ENCODE assay signal across 24 mouse cellular contexts in genomic region chr1:55725428-55725827, GRCm38 (mm10).
DNase-seq lines count a peak whose midpoint lies in the region; ATAC-seq and TF ChIP-seq lines count a peak whose summit lies in the region.
"Had no signal": no experiment of that assay in that cellular context is flagged by ENCODE, and none has a peak within 500 bp of the region (broad histone marks: within the 10 kb centered on the region; RNA-seq: fewer than 3 reads in every experiment).

No protein-coding gene starts in this region.

- H3K4me1 ChIP-seq in embryonic facial prominence, embryonic 14.5 days (ENCODE audit: control insufficient read depth, insufficient read depth, low read length): no peaks in the 10 kb centered on the region
- no peaks in the 10 kb centered on the region for H3K4me1 ChIP-seq in embryonic facial prominence, embryonic 10.5 days
- no peaks in the 10 kb centered on the region for H3K4me1 ChIP-seq in hindbrain, postnatal 0 days (ENCODE audit: insufficient read depth, low read length)
- no peaks in the 10 kb centered on the region for H3K4me1 ChIP-seq in hindbrain, embryonic 16.5 days (ENCODE audit: control insufficient read depth, insufficient read depth, low read depth, low read length)
- no peaks in the 10 kb centered on the region for H3K4me1 ChIP-seq in midbrain, embryonic 14.5 days (ENCODE audit: control insufficient read depth, insufficient read depth, low read length)
- H3K4me1 ChIP-seq in midbrain, embryonic 13.5 days (replicated peaks): no peaks in the 10 kb centered on the region
- H3K4me1 ChIP-seq: embryonic facial prominence, embryonic 13.5 days; forebrain, embryonic 10.5 days; forebrain, embryonic 15.5 days; hindbrain, embryonic 12.5 days; hindbrain, embryonic 15.5 days had no signal

- no peak overlapping the region for H3K4me2 ChIP-seq in embryonic facial prominence, embryonic 14.5 days (ENCODE audit: low read depth, low read length)
- H3K4me2 ChIP-seq in hindbrain, postnatal 0 days (ENCODE audit: low read depth, low read length): no peak overlapping the region
- H3K4me2 ChIP-seq in hindbrain, embryonic 16.5 days (ENCODE audit: low read length): no peak overlapping the region
- no peak overlapping the region for H3K4me2 ChIP-seq in midbrain, embryonic 14.5 days (ENCODE audit: low read length)
- H3K4me2 ChIP-seq in midbrain, embryonic 13.5 days (replicated peaks): no peak overlapping the region
- H3K4me2 ChIP-seq: embryonic facial prominence, embryonic 13.5 days; forebrain, embryonic 15.5 days; heart, embryonic 11.5 days; hindbrain, embryonic 12.5 days; hindbrain, embryonic 15.5 days had no signal

- WGBS in embryonic facial prominence, embryonic 14.5 days: 44% methylated on average over 3 of the region's 3 CpGs
- 95% methylated on average over 3 of the region's 3 CpGs for WGBS in embryonic facial prominence, embryonic 10.5 days
- WGBS in hindbrain, postnatal 0 days: 35% methylated on average over 3 of the region's 3 CpGs
- 44% methylated on average over 3 of the region's 3 CpGs for WGBS in hindbrain, embryonic 16.5 days
- WGBS in midbrain, embryonic 14.5 days: 83% methylated on average over 3 of the region's 3 CpGs
- 80% methylated on average over 3 of the region's 3 CpGs for WGBS in midbrain, embryonic 13.5 days

- 0 out of 2 replicates have a peak, but pooled peaks cover 2% of the 10 kb centered on the region for H3K9me3 ChIP-seq in embryonic facial prominence, embryonic 14.5 days (ENCODE audit: control insufficient read depth, low read length)
- no peaks in the 10 kb centered on the region for H3K9me3 ChIP-seq in embryonic facial prominence, embryonic 10.5 days
- 0 out of 2 replicates have a peak, but pooled peaks cover 3% of the 10 kb centered on the region for H3K9me3 ChIP-seq in hindbrain, postnatal 0 days (ENCODE audit: low read length)
- H3K9me3 ChIP-seq in hindbrain, embryonic 16.5 days (ENCODE audit: control insufficient read depth, low read length): no peaks in the 10 kb centered on the region
- H3K9me3 ChIP-seq in midbrain, embryonic 14.5 days (ENCODE audit: control insufficient read depth, low read length): no peaks in the 10 kb centered on the region
- no peaks in the 10 kb centered on the region for H3K9me3 ChIP-seq in midbrain, embryonic 13.5 days
- H3K9me3 ChIP-seq: embryonic facial prominence, embryonic 13.5 days; forebrain, embryonic 10.5 days; forebrain, embryonic 15.5 days; hindbrain, embryonic 12.5 days; hindbrain, embryonic 15.5 days had no signal

- DNase-seq in embryonic facial prominence, embryonic 14.5 days (ENCODE audit: low spot score): peak; percentile 39
- DNase-seq in embryonic facial prominence, embryonic 10.5 days (ENCODE audit: low spot score): no peak
- DNase-seq in hindbrain, postnatal 0 days (ENCODE audit: low spot score): peak; percentile 65
- DNase-seq in midbrain, embryonic 14.5 days: peak; percentile 28
- no peak for DNase-seq in ovary, postnatal 36 days (ENCODE audit: low spot score)
- DNase-seq: adrenal gland, adult 2 months; adrenal gland, postnatal 14 days; cerebellum, adult 18-20 months; cerebellum, postnatal 25 days; gastrocnemius, adult 2 months; gastrocnemius, postnatal 14 days; heart, adult 11 months; kidney, adult 18-20 months had no signal

- H3K36me3 ChIP-seq in embryonic facial prominence, embryonic 14.5 days (ENCODE audit: control insufficient read depth, insufficient read depth, low read length): no peaks in the 10 kb centered on the region
- H3K36me3 ChIP-seq in embryonic facial prominence, embryonic 10.5 days (replicated peaks): no peaks in the 10 kb centered on the region
- no peaks in the 10 kb centered on the region for H3K36me3 ChIP-seq in hindbrain, postnatal 0 days (ENCODE audit: insufficient read depth, low read length)
- H3K36me3 ChIP-seq in hindbrain, embryonic 16.5 days (ENCODE audit: control insufficient read depth, insufficient read depth, low read length): no peaks in the 10 kb centered on the region
- H3K36me3 ChIP-seq in midbrain, embryonic 14.5 days (ENCODE audit: control insufficient read depth, insufficient read depth, low read length): no peaks in the 10 kb centered on the region
- H3K36me3 ChIP-seq in midbrain, embryonic 13.5 days: 0 out of 2 replicates have a peak, but pooled peaks cover 4% of the 10 kb centered on the region
- H3K36me3 ChIP-seq: embryonic facial prominence, embryonic 13.5 days; forebrain, embryonic 10.5 days; forebrain, embryonic 15.5 days; hindbrain, embryonic 12.5 days; hindbrain, embryonic 15.5 days had no signal

- no peak overlapping the region for H3K27ac ChIP-seq in embryonic facial prominence, embryonic 14.5 days (replicated peaks; ENCODE audit: low read depth, low read length)
- no peak overlapping the region for H3K27ac ChIP-seq in embryonic facial prominence, embryonic 10.5 days (replicated peaks)
- H3K27ac ChIP-seq in hindbrain, postnatal 0 days: no peak overlapping the region
- H3K27ac ChIP-seq in hindbrain, embryonic 16.5 days (ENCODE audit: low read depth, low read length): no peak overlapping the region
- no peak overlapping the region for H3K27ac ChIP-seq in midbrain, embryonic 14.5 days (replicated peaks; ENCODE audit: low read depth, low read length)
- H3K27ac ChIP-seq in midbrain, embryonic 13.5 days: no peak overlapping the region
- H3K27ac ChIP-seq: embryonic facial prominence, embryonic 13.5 days; forebrain, embryonic 10.5 days; forebrain, embryonic 15.5 days; gastrocnemius, adult 2 months; hindbrain, embryonic 12.5 days; hindbrain, embryonic 15.5 days had no signal

- H3K9ac ChIP-seq in embryonic facial prominence, embryonic 14.5 days (ENCODE audit: low read depth, low read length): no peak overlapping the region
- H3K9ac ChIP-seq in hindbrain, postnatal 0 days (replicated peaks; ENCODE audit: low read length): no peak overlapping the region
- H3K9ac ChIP-seq in hindbrain, embryonic 16.5 days (ENCODE audit: low read depth, low read length): no peak overlapping the region
- no peak overlapping the region for H3K9ac ChIP-seq in midbrain, embryonic 14.5 days (replicated peaks; ENCODE audit: low read length)
- no peak overlapping the region for H3K9ac ChIP-seq in midbrain, embryonic 13.5 days (replicated peaks)
- H3K9ac ChIP-seq: embryonic facial prominence, embryonic 13.5 days; forebrain, embryonic 15.5 days; hindbrain, embryonic 12.5 days; hindbrain, embryonic 15.5 days had no signal

- H3K4me3 ChIP-seq in embryonic facial prominence, embryonic 14.5 days (ENCODE audit: low read depth, low read length): no peak overlapping the region
- no peak overlapping the region for H3K4me3 ChIP-seq in embryonic facial prominence, embryonic 10.5 days
- H3K4me3 ChIP-seq in hindbrain, postnatal 0 days (ENCODE audit: low read length): no peak overlapping the region
- H3K4me3 ChIP-seq in hindbrain, embryonic 16.5 days (ENCODE audit: low read length): no peak overlapping the region
- H3K4me3 ChIP-seq in midbrain, embryonic 14.5 days (replicated peaks; ENCODE audit: low read depth, low read length): no peak overlapping the region
- H3K4me3 ChIP-seq in midbrain, embryonic 13.5 days (replicated peaks): no peak overlapping the region
- H3K4me3 ChIP-seq: embryonic facial prominence, embryonic 13.5 days; forebrain, embryonic 10.5 days; forebrain, embryonic 15.5 days; gastrocnemius, adult 2 months; hindbrain, embryonic 12.5 days; hindbrain, embryonic 15.5 days had no signal

- no peak for ATAC-seq in embryonic facial prominence, embryonic 14.5 days (ENCODE audit: low read depth)
- ATAC-seq in hindbrain, postnatal 0 days: no peak
- ATAC-seq in hindbrain, embryonic 16.5 days: no peak; the same call in 1 of the 2 replicates
- ATAC-seq in midbrain, embryonic 14.5 days (ENCODE audit: low FRiP score, low TSS enrichment): no peak
- ATAC-seq in midbrain, embryonic 13.5 days: no peak
- ATAC-seq: CD4-positive, CD25-positive, alpha-beta regulatory T cell, adult 4 months; forebrain, embryonic 15.5 days; inflammation-experienced regulatory T-cells, adult 6 months; intestine, embryonic 16.5 days had no signal

- TF ChIP-seq CTCF in hindbrain, postnatal 0 days (IDR thresholded peaks at IDR 0.05; ENCODE audit: low read depth): no peak

- no peaks in the 10 kb centered on the region for H3K27me3 ChIP-seq in embryonic facial prominence, embryonic 14.5 days (replicated peaks; ENCODE audit: control insufficient read depth, insufficient read depth, low read length)
- no peaks in the 10 kb centered on the region for H3K27me3 ChIP-seq in embryonic facial prominence, embryonic 10.5 days (replicated peaks; ENCODE audit: low read depth, poor library complexity, severe bottlenecking)
- H3K27me3 ChIP-seq in hindbrain, postnatal 0 days (ENCODE audit: insufficient read depth, low read length): no peaks in the 10 kb centered on the region
- no peaks in the 10 kb centered on the region for H3K27me3 ChIP-seq in hindbrain, embryonic 16.5 days (replicated peaks; ENCODE audit: control insufficient read depth, insufficient read depth, low read length)
- no peaks in the 10 kb centered on the region for H3K27me3 ChIP-seq in midbrain, embryonic 14.5 days (ENCODE audit: control insufficient read depth, insufficient read depth, low read length)
- H3K27me3 ChIP-seq in midbrain, embryonic 13.5 days: no peaks in the 10 kb centered on the region
- H3K27me3 ChIP-seq: embryonic facial prominence, embryonic 13.5 days; forebrain, embryonic 15.5 days; hindbrain, embryonic 12.5 days; hindbrain, embryonic 15.5 days had no signal

Comparison
In these comparisons a context has a peak if more than half of its experiments do, and no peak if none do; other contexts are left out.
1. DNase-seq: peak in embryonic facial prominence, embryonic 14.5 days (single experiment), hindbrain, postnatal 0 days (single experiment) and midbrain, embryonic 14.5 days (single experiment); none in embryonic facial prominence, embryonic 10.5 days (single experiment) and ovary, postnatal 36 days (single experiment).